Mouse (Mus musculus) G1E (cell line): Measurements from ENCODE around the gene Tmub1.

ENCODE experiments used
- CTCF ChIP-seq: IDR thresholded peaks from 2 replicates; pipeline ENCODE4 v1.5.1; 2012; ENCODE audit warnings: low read depth, low read length, inconsistent platforms, mixed read lengths
- GATA1 ChIP-seq: IDR thresholded peaks from 2 replicates; pipeline ENCODE4 v1.6.1; 2012; ENCODE audit warnings: borderline replicate concordance, low read length, inconsistent platforms, mixed read lengths
- GATA2 ChIP-seq: IDR thresholded peaks from 2 replicates; pipeline ENCODE4 v1.6.1; 2012; ENCODE audit warnings: low read depth, low read length, inconsistent platforms, borderline replicate concordance
- POLR2AphosphoS5 ChIP-seq: IDR thresholded peaks from 2 replicates; pipeline ENCODE4 v1.6.1; 2012; ENCODE audit warnings: low read depth, low read length, inconsistent platforms; ENCODE audit not compliant: insufficient replicate concordance

DNA sequence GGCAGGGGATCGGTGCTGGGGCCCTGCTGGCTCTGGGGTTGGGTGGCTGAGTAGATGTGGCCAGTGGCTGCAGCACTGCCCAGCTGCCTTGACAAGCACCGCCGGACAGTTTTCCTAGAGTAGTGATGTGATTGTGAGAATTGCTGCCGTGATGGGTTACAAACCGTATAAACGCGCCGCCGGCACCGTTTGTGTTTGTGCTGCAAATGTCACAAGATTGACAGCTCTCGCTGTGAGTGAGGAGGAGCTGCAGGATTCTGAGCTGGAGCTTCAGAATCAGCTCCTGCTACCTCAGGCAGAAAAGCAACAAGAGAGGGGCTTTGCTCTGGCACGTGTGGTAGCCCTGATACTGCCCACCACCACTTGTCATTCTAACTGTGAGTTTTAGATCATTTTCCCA is 19.1 kb upstream of the Tmub1 start:
- TF ChIP-seq CTCF (no peak), POLR2AphosphoS5 (no peak), GATA1 (no peak), GATA2 (no peak)
